Mouse (Mus musculus): ENCODE data around the gene Rtn4. TPM values are rescaled to one million over a fixed set of nuclear protein-coding genes. Genes with fewer than 3 reads are reported as not detected.
A peak's percentile ranks its signal among the peaks of the same experiment; 100 is the strongest.

Rtn4 gene
- polyA plus RNA-seq, 1 experiment from 2014 or later: 111 TPM

- H3K9me3 ChIP-seq: no peaks in the 10 kb centered on the region
- peak; percentile 62; the same call in 1 of the 2 replicates for ATAC-seq (ENCODE audit: low FRiP score)
- no peak overlapping the region for H3K9ac ChIP-seq
- H3K4me2 ChIP-seq: no peak overlapping the region
- 35% methylated on average over 2 of the region's 2 CpGs for WGBS
- peaks cover 6% of the 10 kb centered on the region; the same call in 1 of the 2 replicates for H3K4me1 ChIP-seq (replicated peaks)
- H3K27ac ChIP-seq: no peak overlapping the region
- no peak overlapping the region for H3K4me3 ChIP-seq
- H3K27me3 ChIP-seq: no peaks in the 10 kb centered on the region
- no peaks in the 10 kb centered on the region for H3K36me3 ChIP-seq
Measured at GRCm38 (mm10) chr11:29774296-29774695, 81.5 kb downstream of the Rtn4 start.

GRCm38 (mm10) chr11:29774760-29775159 lies 82.0 kb downstream of the Rtn4 start:
- H3K27me3 ChIP-seq: no peaks in the 10 kb centered on the region
- H3K9ac ChIP-seq: no peak overlapping the region
- H3K36me3 ChIP-seq: no peaks in the 10 kb centered on the region
- H3K4me1 ChIP-seq (replicated peaks): peaks cover 6% of the 10 kb centered on the region; the same call in 1 of the 2 replicates
- H3K4me3 ChIP-seq: no peak overlapping the region
- H3K9me3 ChIP-seq: no peaks in the 10 kb centered on the region
- H3K27ac ChIP-seq: no peak overlapping the region
- WGBS: 77% methylated on average over 2 of the region's 2 CpGs
- no peak overlapping the region for H3K4me2 ChIP-seq
- no peak for ATAC-seq (ENCODE audit: low FRiP score)

DNA sequence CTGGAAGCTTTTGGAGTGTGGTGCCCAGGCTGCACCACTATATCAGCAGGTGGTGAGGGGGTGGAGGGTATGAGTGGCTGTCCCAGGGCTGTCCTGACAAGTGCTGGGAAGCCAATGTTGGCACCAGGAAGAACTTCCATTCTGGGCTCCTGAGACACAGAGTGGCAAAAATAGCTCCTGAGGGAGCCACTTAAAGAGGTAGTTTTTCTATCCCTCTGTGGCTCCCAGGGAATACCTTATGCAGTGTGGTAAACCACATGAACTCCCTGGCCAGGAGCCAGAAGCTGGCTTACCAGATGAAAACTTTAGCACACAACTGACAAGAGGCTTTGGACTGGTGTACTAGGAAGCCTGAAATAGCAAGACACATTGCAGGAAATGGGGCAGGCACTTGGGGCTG lies 85.2 kb downstream of the Rtn4 start:
- no peaks in the 10 kb centered on the region for H3K9me3 ChIP-seq
- no peak for ATAC-seq (ENCODE audit: low FRiP score)

GRCm38 (mm10) chr11:29778936-29779335 lies 86.2 kb downstream of the Rtn4 start:
- H3K36me3 ChIP-seq: 0 out of 2 replicates have a peak, but pooled peaks cover 9% of the 10 kb centered on the region
- H3K4me2 ChIP-seq: no peak overlapping the region
- no peaks in the 10 kb centered on the region for H3K27me3 ChIP-seq
- WGBS: 66% methylated on average over 3 of the region's 3 CpGs
- no peak overlapping the region for H3K27ac ChIP-seq
- no peaks in the 10 kb centered on the region for H3K9me3 ChIP-seq
- H3K4me3 ChIP-seq: no peak overlapping the region
- H3K4me1 ChIP-seq (replicated peaks): peaks cover 6% of the 10 kb centered on the region; the same call in 1 of the 2 replicates
- no peak overlapping the region for H3K9ac ChIP-seq
- no peak for ATAC-seq (ENCODE audit: low FRiP score)

More for the DNA sequence above, 85.2 kb downstream of the Rtn4 start:
- H3K36me3 ChIP-seq: 0 out of 2 replicates have a peak, but pooled peaks cover 4% of the 10 kb centered on the region
- no peak overlapping the region for H3K4me3 ChIP-seq
- H3K9ac ChIP-seq: no peak overlapping the region
- no peak overlapping the region for H3K4me2 ChIP-seq
- H3K4me1 ChIP-seq (replicated peaks): peaks cover 6% of the 10 kb centered on the region; the same call in 1 of the 2 replicates
- no peak overlapping the region for H3K27ac ChIP-seq
- no peaks in the 10 kb centered on the region for H3K27me3 ChIP-seq

DNA sequence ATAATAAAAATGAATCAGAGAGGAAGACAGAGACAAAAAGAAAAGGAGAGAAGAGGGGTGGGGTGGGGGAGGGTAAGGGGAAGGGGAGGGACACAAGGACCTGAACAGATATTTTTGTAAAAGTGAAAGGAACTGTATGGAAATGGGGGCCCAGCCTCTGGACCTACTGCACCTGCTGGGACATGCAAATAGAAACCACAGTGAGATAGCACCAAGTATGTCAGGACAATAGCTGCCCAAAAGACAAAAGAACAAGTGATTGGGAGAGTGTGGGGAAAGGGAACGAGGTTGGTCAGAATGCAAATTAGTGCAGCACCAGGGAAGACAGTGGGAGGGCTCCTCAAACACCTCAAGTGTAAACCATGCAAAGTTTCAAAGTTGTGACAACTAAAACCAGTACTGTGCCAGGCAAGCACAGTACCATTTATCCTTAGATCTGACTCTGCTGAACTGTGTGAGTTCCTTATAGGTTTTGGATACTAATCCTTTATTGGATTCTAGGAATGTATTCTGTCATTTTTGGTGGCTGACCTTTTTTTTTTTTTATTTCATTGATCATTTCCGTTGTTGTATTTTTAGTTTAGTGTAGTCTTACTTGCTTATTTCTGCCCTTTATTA lies 86.8 kb downstream of the Rtn4 start:
- Histone ChIP-seq H3K36me3 (0 out of 2 replicates have a peak, but pooled peaks cover 9% of the 10 kb centered on the region), H3K9ac (no peak overlapping the region), H3K4me3 (no peak overlapping the region), H3K27me3 (no peaks in the 10 kb centered on the region), H3K27ac (no peak overlapping the region), H3K4me1 (replicated peaks) (peaks cover 4% of the 10 kb centered on the region; the same call in 1 of the 2 replicates), H3K4me2 (no peak overlapping the region), H3K9me3 (no peaks in the 10 kb centered on the region)
- no peak for ATAC-seq (ENCODE audit: low FRiP score)
- 26% methylated on average over 2 of the region's 2 CpGs for WGBS

- whole genome bisulfite sequencing: 89% methylated on average over 6 of the region's 6 CpGs
- no peaks in the 10 kb centered on the region for H3K27me3 ChIP-seq
- no peak overlapping the region for H3K9ac ChIP-seq
- no peak overlapping the region for H3K4me2 ChIP-seq
- peaks cover 13% of the 10 kb centered on the region for H3K4me1 ChIP-seq (replicated peaks)
- H3K27ac ChIP-seq: no peak overlapping the region
- H3K9me3 ChIP-seq: no peaks in the 10 kb centered on the region
- ATAC-seq (ENCODE audit: low FRiP score): no peak
- peaks cover 17% of the 10 kb centered on the region; the same call in 1 of the 2 replicates for H3K36me3 ChIP-seq
- no peak overlapping the region for H3K4me3 ChIP-seq
Measured at GRCm38 (mm10) chr11:29786583-29787219, 94.0 kb downstream of the Rtn4 start.

GRCm38 (mm10) chr11:29787473-29787872 lies 94.7 kb downstream of the Rtn4 start:
- Histone ChIP-seq H3K4me1 (replicated peaks) (peaks cover 13% of the 10 kb centered on the region), H3K27me3 (no peaks in the 10 kb centered on the region), H3K4me3 (no peak overlapping the region), H3K9ac (no peak overlapping the region), H3K4me2 (no peak overlapping the region), H3K27ac (no peak overlapping the region), H3K9me3 (no peaks in the 10 kb centered on the region), H3K36me3 (peaks cover 18% of the 10 kb centered on the region; the same call in 1 of the 2 replicates)
- WGBS: 34% methylated on average over 5 of the region's 5 CpGs
- ATAC-seq (ENCODE audit: low FRiP score): no peak

DNA sequence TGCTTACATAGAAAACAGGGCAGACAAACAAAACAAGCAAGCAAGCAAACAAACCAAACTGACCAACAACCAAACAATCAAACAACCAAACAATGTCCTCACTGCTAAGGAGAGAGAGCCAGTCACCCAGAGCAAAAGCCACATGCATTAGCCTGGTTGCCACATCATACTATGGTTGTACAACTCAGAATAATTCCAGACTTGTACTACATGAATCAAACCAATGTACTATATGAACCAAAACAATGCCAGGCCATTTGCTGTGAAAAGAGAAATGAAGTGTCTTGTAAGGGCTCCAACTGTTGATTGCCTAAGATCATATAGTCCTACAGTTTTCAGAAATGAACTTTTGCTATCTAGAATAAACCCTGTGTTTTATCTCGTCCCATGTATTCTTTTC lies 95.8 kb downstream of the Rtn4 start:
- H3K4me1 ChIP-seq (replicated peaks): peaks cover 13% of the 10 kb centered on the region
- no peak overlapping the region for H3K4me2 ChIP-seq
- H3K27ac ChIP-seq: no peak overlapping the region; the same call in 1 of the 2 replicates
- H3K4me3 ChIP-seq: no peak overlapping the region
- WGBS: 41% methylated on average over 1 of the region's 1 CpGs
- no peaks in the 10 kb centered on the region for H3K9me3 ChIP-seq
- no peak overlapping the region for H3K9ac ChIP-seq
- no peaks in the 10 kb centered on the region for H3K27me3 ChIP-seq
- H3K36me3 ChIP-seq: peaks cover 13% of the 10 kb centered on the region; the same call in 1 of the 2 replicates
- ATAC-seq (ENCODE audit: low FRiP score): peak; percentile 71

DNA sequence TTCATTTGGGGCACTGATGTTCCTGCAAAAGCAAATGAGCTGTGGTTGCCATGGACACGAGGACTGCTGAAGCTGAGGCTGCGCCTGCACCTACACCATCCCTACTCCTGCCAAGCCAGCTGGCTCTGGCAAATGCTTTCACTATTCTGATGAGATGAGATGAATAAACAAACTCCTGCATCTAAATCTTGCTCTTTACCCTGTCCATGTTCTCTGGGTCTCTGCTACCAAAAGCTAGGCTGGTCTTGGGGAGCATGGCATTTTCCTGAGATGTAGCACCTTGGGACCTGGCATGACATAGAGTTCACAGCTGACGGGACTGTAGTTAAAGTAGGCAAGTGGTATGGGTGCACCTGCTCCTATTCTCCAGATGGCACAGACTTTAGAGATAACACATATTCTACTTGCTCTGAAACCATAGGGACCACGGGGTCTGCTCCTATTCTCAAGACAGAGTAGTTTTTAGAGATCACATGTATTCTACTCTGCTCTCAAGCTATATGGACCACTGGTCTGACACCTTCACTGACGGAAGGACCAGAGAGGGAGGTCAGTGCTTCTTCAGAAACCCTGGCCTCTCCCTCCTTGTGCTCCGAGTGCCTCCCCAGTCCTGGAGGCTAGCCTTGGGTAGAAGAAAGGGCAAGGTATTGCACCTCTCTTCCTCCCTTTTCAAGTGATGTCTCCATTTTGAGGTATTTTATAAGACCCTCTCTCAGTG lies 96.3 kb downstream of the Rtn4 start:
- H3K9ac ChIP-seq: no peak overlapping the region
- H3K27ac ChIP-seq: no peak overlapping the region; the same call in 1 of the 2 replicates
- 67% methylated on average over 6 of the region's 6 CpGs for WGBS
- no peaks in the 10 kb centered on the region for H3K27me3 ChIP-seq
- H3K4me1 ChIP-seq (replicated peaks): peaks cover 13% of the 10 kb centered on the region
- H3K4me3 ChIP-seq: no peak overlapping the region
- H3K4me2 ChIP-seq: no peak overlapping the region
- ATAC-seq (ENCODE audit: low FRiP score): peak; percentile 92
- no peaks in the 10 kb centered on the region for H3K9me3 ChIP-seq
- H3K36me3 ChIP-seq: peaks cover 18% of the 10 kb centered on the region

DNA sequence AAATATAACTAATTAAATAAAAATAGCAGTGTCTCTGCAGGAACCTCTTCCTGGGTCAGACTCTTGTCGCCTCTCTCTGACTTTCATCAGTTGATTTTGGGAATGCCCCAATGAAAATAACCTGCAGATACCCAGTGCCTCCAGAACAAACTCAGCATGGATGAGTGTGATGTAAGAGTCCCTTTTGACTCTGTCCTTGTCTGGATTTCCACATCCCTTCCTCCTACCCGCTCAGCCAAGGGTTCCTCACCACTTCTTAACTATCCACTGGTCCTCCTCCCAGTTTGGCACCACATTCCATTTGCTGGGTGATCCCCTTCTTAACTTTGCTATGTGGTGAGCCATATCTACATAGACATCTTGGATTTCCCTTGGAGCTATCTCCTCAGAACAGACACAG lies 98.0 kb downstream of the Rtn4 start:
- Histone ChIP-seq H3K27me3 (no peaks in the 10 kb centered on the region), H3K4me1 (replicated peaks) (peaks cover 13% of the 10 kb centered on the region), H3K36me3 (peaks cover 23% of the 10 kb centered on the region), H3K9ac (no peak overlapping the region), H3K27ac (no peak overlapping the region), H3K4me3 (no peak overlapping the region), H3K9me3 (no peaks in the 10 kb centered on the region), H3K4me2 (no peak overlapping the region)
- ATAC-seq (ENCODE audit: low FRiP score): no peak
- WGBS: 96% methylated on average over 2 of the region's 2 CpGs
